Mouse (Mus musculus) common myeloid progenitor, adult 5-6 weeks (primary cell): ENCODE measurements around the gene Igsf21. TPM values are rescaled to one million over a fixed set of nuclear protein-coding genes. Genes with fewer than 3 reads are reported as not detected.

Source experiments
- ATAC-seq: replicated peaks from 2 replicates; pipeline ENCODE4 v1.8.0; 2016; ENCODE audit warnings: low read depth, mild to moderate bottlenecking, moderate TSS enrichment, inconsistent platforms; ENCODE audit not compliant: poor library complexity, severe bottlenecking
- total RNA-seq: library from RNA; stranded (forward); fragments of 200-1000, 187-1606 nt; gene quantifications from 2 replicates; pipeline ENCODE4 v1.2.3, GENCODE M21; 2017

The Igsf21 gene
- not detected in 2 replicates for total RNA-seq

DNA sequence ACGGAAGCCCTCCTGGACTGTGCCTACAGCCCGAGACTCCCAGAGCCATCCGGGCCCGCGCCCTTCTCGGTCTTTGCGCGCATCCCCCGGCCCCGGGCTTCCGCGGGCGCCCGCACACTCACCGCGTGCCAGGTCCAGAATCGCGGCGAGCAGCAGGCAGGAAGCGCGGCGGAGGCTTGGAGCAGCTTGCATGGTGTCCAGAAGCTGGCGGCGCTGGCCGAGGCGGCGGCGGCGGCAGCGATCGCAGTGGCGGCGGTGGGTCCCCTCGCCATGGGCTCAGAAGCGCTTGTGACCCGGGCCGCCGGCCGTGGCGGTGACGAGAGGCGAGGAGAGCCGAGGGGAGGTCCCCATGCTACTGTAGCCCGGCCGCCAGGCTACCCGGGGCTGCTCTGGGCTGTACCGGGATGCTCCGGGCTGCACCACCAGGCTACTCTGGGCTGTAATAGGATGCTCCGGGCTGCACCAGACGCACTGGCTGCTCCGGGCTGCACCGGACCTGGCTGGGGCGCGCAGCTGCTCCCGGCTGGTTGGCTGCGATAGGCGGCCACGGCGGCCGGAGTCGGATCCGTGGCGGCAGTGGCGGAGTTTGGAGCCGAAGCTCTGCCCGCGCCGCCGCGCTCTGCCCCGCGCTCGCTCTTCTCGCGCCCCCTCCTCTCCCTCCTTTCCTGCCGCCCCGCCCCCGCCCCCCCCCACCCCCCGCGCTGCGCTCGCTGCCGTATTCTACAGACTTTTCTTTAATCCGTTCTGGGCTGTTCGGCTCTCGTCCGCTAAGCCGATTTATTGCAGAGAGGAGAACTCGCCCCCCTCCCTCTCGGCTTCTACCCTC, at the start of gene Igsf21:
Igsf21 (minus strand) TSS at position 605 of the 826 bp plus-strand sequence.
- no peak for ATAC-seq

GRCm38 (mm10) chr4:140285726-140286316, 39.2 kb upstream of the Igsf21 start:
- no peak for ATAC-seq

DNA sequence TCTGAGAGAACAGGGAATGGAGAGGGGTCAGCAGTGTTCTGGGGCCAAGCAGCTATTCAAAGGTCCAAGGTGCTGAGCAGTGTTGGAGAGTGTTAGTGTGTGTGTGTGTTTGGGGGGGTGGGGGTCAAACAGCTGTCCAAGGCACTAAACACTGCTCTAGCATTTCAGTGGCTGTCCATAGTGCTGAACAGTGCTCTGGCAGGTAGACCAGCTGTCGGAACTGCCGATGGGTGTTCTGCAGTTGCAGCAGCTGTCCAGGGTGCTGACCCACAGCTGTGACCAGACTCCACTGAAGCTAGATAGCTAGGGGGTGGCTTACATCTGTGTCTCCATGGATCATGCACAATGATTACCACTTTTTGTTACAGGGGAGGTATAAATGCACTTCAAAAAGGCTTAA, 36.8 kb upstream of the Igsf21 start:
- peak; percentile 58; the same call in 1 of the 2 replicates for ATAC-seq

DNA sequence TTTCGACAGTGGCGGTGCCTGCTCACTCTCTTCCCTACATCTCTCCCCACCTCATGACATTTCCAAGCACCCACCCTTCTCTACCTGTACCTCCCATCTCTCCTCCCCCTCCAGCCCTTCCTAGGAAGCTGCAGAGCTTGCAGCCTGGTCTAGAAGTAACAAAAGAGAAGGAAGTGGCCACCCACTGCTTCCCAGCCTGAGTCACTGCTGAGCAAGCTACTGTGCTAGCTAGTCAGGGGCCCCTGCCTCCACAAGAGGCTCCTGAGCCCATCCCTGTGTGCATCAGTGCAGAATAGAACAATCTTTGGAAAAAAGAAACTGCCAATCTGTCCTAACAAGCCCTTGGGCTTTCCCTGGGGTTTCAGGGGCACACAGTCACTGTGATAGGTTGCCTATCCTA, 31.7 kb upstream of the Igsf21 start:
- no peak for ATAC-seq

- no peak for ATAC-seq
These were observed 25.3 kb upstream of the Igsf21 start for GRCm38 (mm10) chr4:140271913-140272312.

- ATAC-seq = no peak
These were observed 23.9 kb upstream of the Igsf21 start for GRCm38 (mm10) chr4:140270451-140270850.

GRCm38 (mm10) chr4:140269184-140269840, 22.7 kb upstream of the Igsf21 start:
- ATAC-seq = no peak

DNA sequence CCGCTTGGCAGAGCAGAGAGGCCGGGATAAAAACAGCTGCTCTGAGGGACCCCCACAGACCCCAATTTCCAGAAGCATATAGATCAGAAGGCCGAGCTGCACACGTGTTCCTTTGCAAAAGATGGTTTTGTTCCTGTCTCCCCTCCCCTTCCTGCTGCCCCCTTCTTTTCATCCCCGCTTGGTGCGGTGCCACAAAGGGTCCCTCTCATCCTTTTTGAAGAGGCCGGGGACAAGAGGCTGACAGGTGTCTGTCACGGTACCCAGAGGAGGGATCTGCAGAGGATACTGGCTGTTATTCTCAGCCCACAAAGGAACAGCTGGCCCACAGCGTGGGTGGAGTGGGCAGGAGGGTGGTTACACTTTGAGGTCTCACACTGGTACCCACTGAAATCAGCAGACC, 21.3 kb upstream of the Igsf21 start:
- no peak for ATAC-seq

DNA sequence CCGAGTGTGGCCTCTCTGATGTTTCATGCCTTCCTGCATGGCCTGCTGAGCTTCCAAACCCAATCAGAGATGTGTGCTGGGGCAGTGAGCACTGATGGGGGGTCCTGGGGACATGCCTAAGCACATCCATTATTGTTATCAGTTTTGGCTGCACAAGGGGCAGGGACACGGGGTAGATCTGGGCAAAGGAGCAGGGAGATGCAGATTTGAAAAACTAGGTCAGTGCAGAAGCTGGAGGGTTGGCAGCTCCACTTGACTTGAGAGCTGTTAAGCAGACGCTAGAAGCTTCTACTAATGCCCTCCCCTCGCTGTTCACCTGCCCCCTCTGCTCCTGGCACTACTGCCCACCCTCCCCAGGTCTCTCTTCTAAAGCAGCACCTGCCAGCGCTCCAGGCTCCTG, 20.5 kb upstream of the Igsf21 start:
- no peak for ATAC-seq

DNA sequence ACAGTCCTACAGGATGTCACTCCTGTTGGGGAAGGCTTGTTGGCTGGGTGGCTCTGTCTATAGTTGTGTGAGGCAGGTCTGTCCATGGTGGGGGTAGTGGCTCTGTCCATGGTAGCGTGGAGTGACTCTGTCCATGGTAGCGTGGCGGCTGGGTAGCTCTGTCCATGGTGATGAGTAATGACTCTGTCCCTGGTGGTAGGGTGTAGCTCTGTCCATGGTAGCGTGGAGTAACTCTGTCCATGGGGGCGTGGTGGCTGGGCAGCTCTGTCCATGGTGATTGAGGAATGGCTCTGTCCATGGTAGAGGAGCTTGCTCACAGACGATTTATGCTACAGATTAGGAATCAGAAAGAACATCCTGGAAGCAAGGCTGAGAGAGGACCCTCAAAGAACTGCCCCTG, 12.4 kb upstream of the Igsf21 start:
- ATAC-seq = peak; percentile 83

GRCm38 (mm10) chr4:140252369-140252768, 5.8 kb upstream of the Igsf21 start:
- ATAC-seq = no peak

DNA sequence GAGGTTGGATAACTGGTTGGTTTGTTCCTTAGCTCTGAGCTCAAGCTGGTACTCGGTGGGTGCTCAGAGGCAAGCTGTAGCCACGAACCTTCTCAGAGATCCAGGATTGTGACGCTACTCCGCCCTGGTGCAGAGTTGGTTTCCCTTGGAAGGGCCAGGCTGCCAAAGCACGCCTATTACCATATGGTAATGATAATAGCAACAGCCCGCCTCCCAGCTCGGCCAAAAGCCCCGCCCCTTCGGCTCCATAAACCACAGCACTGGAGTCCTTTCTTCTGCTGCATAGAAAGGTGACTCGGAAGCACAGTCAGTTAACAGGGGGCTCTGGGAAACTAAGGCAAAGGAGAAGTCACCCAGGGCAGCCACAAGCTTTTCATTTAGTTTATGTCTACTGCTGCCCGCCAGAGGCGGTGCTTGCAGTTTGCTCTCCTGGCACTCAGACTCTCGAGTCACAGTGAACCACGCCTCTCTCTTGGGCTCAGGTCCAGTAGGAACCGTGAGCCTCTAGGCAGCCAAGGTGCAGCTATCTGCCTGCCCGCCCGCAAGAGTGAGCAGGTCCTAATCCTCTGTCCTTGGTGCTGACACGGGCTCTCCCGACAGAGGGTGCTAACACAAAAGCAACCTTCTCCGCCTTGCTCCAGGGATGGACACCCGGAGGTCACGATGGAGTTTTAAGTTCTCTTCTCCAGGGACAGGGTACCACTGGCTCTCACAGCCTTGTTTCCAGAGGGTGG, 2.6 kb upstream of the Igsf21 start:
- 0 out of 2 replicates have a peak, but pooled peaks have one; percentile 29 for ATAC-seq

DNA sequence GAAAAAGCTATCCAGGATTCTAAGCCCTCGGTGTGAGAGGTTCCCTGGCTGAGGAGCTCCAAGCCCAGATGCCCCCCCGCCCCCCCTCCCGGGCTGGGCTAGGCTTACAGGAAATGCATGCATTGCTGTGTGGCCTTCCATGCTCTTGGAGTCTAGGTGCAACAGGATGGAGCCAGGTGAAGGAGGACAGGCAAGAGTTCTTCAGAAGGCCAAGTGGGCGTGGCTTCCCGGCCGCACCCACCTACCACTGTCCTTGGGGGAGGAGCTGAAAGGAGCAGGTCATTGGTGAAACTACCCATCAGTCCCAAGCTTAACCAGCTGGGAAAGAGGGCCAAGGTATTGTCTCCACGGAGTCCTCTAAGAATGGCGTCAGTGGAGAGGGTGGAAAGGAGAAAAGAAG, 1.8 kb upstream of the Igsf21 start:
- no peak for ATAC-seq

- no peak for ATAC-seq
These were observed 721 bp upstream of the Igsf21 start for GRCm38 (mm10) chr4:140247006-140248003.

- ATAC-seq = no peak
These were observed 1.1 kb downstream of the Igsf21 start for GRCm38 (mm10) chr4:140245286-140246179.

DNA sequence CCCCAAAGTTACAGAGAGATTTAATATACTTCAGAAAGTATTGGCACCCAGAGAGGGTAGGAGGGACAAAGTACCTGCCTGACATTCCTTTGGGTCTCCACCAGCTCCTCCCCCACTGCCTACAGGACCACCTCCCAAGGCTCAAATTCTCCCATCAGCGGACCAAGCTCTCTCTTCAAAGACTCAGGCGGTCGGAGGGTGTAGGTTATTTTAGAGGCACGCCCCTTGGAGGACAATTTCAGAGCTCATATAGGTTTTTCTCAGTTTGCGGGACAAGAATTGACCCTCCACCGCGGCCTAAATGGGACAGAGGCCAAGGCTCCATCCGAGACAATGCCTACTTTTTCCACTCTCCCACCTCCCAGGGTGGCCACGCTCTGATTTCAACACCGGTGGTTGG, 1.7 kb downstream of the Igsf21 start:
- no peak for ATAC-seq

GRCm38 (mm10) chr4:140244161-140244813, 2.3 kb downstream of the Igsf21 start:
- ATAC-seq = no peak

GRCm38 (mm10) chr4:140243231-140243630, 3.4 kb downstream of the Igsf21 start:
- no peak for ATAC-seq
